Mouse (Mus musculus): ENCODE results near the gene Nmral1. TPM values are rescaled to one million over a fixed set of nuclear protein-coding genes. Genes with fewer than 3 reads are reported as not detected.

The Nmral1 gene
- polyA plus RNA-seq, 1 experiment from 2014 or later: 52.5 TPM

Other genes with a start within 250 kb of the Nmral1 start
- gene Srl, start 177.5 kb downstream of the Nmral1 start, polyA plus RNA-seq (2015; fragmentation: Nextera tagmentation; extraction: Ambion mirVana): 42.1 and 52.8 TPM in 2 replicates
- gene Tfap4, start 159.5 kb downstream of the Nmral1 start, polyA plus RNA-seq (2015; fragmentation: Nextera tagmentation; extraction: Ambion mirVana): 23.6 and 24.5 TPM in 2 replicates
- gene Glis2, start 124.6 kb downstream of the Nmral1 start, polyA plus RNA-seq (2015; fragmentation: Nextera tagmentation; extraction: Ambion mirVana): 33.2 and 33.4 TPM in 2 replicates
- gene Pam16, start 94.4 kb downstream of the Nmral1 start, polyA plus RNA-seq (2015; fragmentation: Nextera tagmentation; extraction: Ambion mirVana): 83.4 and 107 TPM in 2 replicates
- 33.7 and 36.8 TPM in 2 replicates for gene Vasn, start 79.4 kb downstream of the Nmral1 start, polyA plus RNA-seq (2015; fragmentation: Nextera tagmentation; extraction: Ambion mirVana)
- 61.2 and 62.6 TPM in 2 replicates for gene Dnaja3, start 79.4 kb downstream of the Nmral1 start, polyA plus RNA-seq (2015; fragmentation: Nextera tagmentation; extraction: Ambion mirVana)
- gene Coro7, start 39.6 kb downstream of the Nmral1 start, polyA plus RNA-seq (2015; fragmentation: Nextera tagmentation; extraction: Ambion mirVana): 17.2 and 21.4 TPM in 2 replicates
- gene Hmox2, start 7.0 kb upstream of the Nmral1 start, polyA plus RNA-seq (2015; fragmentation: Nextera tagmentation; extraction: Ambion mirVana): 100 and 101 TPM in 2 replicates
- 90.6 and 96.6 TPM in 2 replicates for gene Cdip1, start 70.9 kb upstream of the Nmral1 start, polyA plus RNA-seq (2015; fragmentation: Nextera tagmentation; extraction: Ambion mirVana)
- gene 4930562C15Rik, start 116.1 kb upstream of the Nmral1 start, polyA plus RNA-seq (2015; fragmentation: Nextera tagmentation; extraction: Ambion mirVana): 0.32 and 0.63 TPM in 2 replicates
- gene Ubald1, start 161.0 kb upstream of the Nmral1 start, polyA plus RNA-seq (2015; fragmentation: Nextera tagmentation; extraction: Ambion mirVana): 43.8 and 51.3 TPM in 2 replicates
- gene Mgrn1, start 166.9 kb upstream of the Nmral1 start, polyA plus RNA-seq (2015; fragmentation: Nextera tagmentation; extraction: Ambion mirVana): 84.1 and 87.0 TPM in 2 replicates
- gene Nudt16l1, start 219.4 kb upstream of the Nmral1 start, polyA plus RNA-seq (2015; fragmentation: Nextera tagmentation; extraction: Ambion mirVana): 156 and 161 TPM in 2 replicates
- 64.7 and 72.8 TPM in 2 replicates for gene Anks3, start 244.8 kb upstream of the Nmral1 start, polyA plus RNA-seq (2015; fragmentation: Nextera tagmentation; extraction: Ambion mirVana)